Mouse (Mus musculus) heart, embryonic 16.5 days (tissue): ENCODE data around the gene Tfb1m. TPM values are rescaled to one million over a fixed set of nuclear protein-coding genes. Genes with fewer than 3 reads are reported as not detected.

Experiments used
- ATAC-seq: fragments of 200-750 bp; cut with Nextera tagmentation; replicated peaks from 2 replicates; pipeline ENCODE4 v1.8.0; 2017; ENCODE audit warnings: moderate number of reproducible peaks; ENCODE audit not compliant: insufficient read depth, low FRiP score; ENCODE audit errors: extremely low read depth
- H3K27ac ChIP-seq: fragments of 300-500 bp; sonication (generic); 2 replicates; pipeline ENCODE4 v1.5.1; 2014; ENCODE audit warnings: mild to moderate bottlenecking, low read length, control low read depth, moderate library complexity
- H3K27me3 ChIP-seq: fragments of 300-500 bp; sonication (generic); 2 replicates; pipeline ENCODE4 v1.6.1; 2014; ENCODE audit warnings: low read length, mixed read lengths; ENCODE audit not compliant: control insufficient read depth, insufficient read depth
- H3K36me3 ChIP-seq: fragments of 300-500 bp; sonication (generic); 2 replicates; pipeline ENCODE4 v1.6.1; 2014; ENCODE audit not compliant: control insufficient read depth, insufficient read depth
- H3K4me1 ChIP-seq: fragments of 300-500 bp; sonication (generic); 2 replicates; pipeline ENCODE4 v1.6.1; 2014; ENCODE audit warnings: low read length, mixed read lengths; ENCODE audit not compliant: control insufficient read depth, insufficient read depth
- H3K4me2 ChIP-seq: fragments of 300-500 bp; sonication (generic); 2 replicates; pipeline ENCODE4 v1.6.1; 2014; ENCODE audit warnings: low read depth, mild to moderate bottlenecking, control low read depth, low read length
- H3K4me3 ChIP-seq: fragments of 300-500 bp; sonication (generic); 2 replicates; pipeline ENCODE4 v1.5.1; 2014; ENCODE audit warnings: mild to moderate bottlenecking, control low read depth, low read length
- H3K9ac ChIP-seq: fragments of 300-500 bp; sonication (generic); 2 replicates; pipeline ENCODE4 v1.6.1; 2014; ENCODE audit warnings: low read length, control low read depth
- H3K9me3 ChIP-seq: fragments of 300-500 bp; sonication (generic); replicated peaks from 2 replicates; pipeline ENCODE4 v1.6.1; 2016; ENCODE audit warnings: low read length; ENCODE audit not compliant: control insufficient read depth
- WGBS: fragments of 180-500 bp; shearing (Covaris S2); extraction: QIAGEN DNeasy Blood & Tissue Kit; methylation state at CpG from one replicate; pipeline ENCODE4 v1.1.7; 2014; 5-methylcytosine and 5-hydroxymethylcytosine counted together
- polyA plus RNA-seq: library from polyadenylated mRNA; unstranded; fragments of >200 nt; fragmentation: Nextera tagmentation; extraction: Ambion mirVana; gene quantifications from 2 replicates; pipeline ENCODE4 v1.2.1, GENCODE M21; 2015

Tfb1m gene
- polyA plus RNA-seq, 1 experiment from 2014 or later: 15.2 TPM

DNA sequence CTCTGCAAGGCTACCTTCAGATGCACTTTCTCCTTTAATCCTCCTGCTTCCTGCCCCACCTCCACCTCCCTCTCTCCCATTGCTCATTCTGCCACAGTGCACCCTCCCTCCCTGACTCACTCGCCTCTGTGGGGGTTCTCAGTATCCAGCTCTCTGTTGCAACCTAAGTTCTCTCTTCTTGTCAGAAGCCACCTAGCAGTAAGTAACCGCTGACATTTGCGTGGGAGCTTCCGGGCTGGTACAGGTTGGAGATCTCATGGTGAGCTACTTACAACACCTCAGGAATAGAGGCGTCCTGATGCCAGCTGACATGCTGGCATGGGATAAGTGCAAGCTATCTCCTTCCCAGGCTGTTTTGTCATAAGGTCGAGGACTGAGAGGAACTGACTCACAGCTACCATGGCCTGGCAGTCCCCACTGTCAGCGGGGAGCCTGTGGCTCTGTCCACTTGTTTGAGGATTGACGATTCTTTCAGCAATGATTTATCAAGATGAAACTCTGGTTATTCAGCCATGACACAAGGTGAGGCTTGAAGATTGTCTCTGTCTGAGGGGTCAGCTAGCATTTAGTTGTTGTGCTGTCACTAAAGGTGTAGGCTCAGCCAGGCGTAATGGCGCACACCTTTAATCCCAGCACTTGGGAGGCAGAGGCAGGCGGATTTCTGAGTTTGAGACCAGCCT lies 67.2 kb downstream of the Tfb1m start:
- Histone ChIP-seq H3K36me3 (no peaks in the 10 kb centered on the region), H3K4me2 (no peak overlapping the region), H3K9ac (no peak overlapping the region), H3K4me1 (no peaks in the 10 kb centered on the region), H3K27ac (no peak overlapping the region), H3K9me3 (no peaks in the 10 kb centered on the region), H3K4me3 (no peak overlapping the region), H3K27me3 (no peaks in the 10 kb centered on the region)
- WGBS: 79% methylated on average over 11 of the region's 11 CpGs
- no peak for ATAC-seq

GRCm38 (mm10) chr17:3487721-3488601 lies 69.6 kb downstream of the Tfb1m start:
- H3K4me3 ChIP-seq: no peak overlapping the region
- no peaks in the 10 kb centered on the region for H3K4me1 ChIP-seq
- 75% methylated on average over 12 of the region's 12 CpGs for WGBS
- no peaks in the 10 kb centered on the region for H3K9me3 ChIP-seq
- H3K27me3 ChIP-seq: no peaks in the 10 kb centered on the region
- no peak overlapping the region for H3K9ac ChIP-seq
- ATAC-seq: no peak
- no peak overlapping the region for H3K27ac ChIP-seq
- no peak overlapping the region for H3K4me2 ChIP-seq
- no peaks in the 10 kb centered on the region for H3K36me3 ChIP-seq

DNA sequence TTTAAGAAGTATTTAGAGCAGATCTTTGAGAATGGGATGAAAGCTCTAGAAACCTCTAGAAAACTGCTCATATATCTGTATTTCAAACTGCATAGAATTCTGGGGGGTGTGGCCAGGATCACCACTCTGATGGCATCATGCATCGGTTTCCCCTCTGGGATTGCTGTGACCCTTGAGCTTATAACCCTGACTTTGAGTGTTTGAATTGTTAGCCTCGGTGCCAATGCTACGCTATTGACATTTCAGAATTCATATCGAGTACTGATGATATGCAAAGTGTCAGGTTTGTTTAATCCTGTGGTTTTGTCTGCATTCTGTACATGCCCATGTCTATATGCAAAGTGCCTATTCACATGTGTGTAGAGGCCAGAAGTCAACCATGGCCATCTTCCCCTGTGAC lies 70.4 kb downstream of the Tfb1m start:
- Histone ChIP-seq H3K27me3 (no peaks in the 10 kb centered on the region), H3K4me3 (no peak overlapping the region), H3K9ac (no peak overlapping the region), H3K9me3 (no peaks in the 10 kb centered on the region), H3K4me1 (no peaks in the 10 kb centered on the region), H3K4me2 (no peak overlapping the region), H3K27ac (no peak overlapping the region), H3K36me3 (no peaks in the 10 kb centered on the region)
- 89% methylated on average over 4 of the region's 4 CpGs for WGBS
- no peak for ATAC-seq

GRCm38 (mm10) chr17:3485851-3486250 lies 71.7 kb downstream of the Tfb1m start:
- Histone ChIP-seq H3K4me1 (no peaks in the 10 kb centered on the region), H3K27ac (no peak overlapping the region), H3K4me2 (no peak overlapping the region), H3K9me3 (no peaks in the 10 kb centered on the region), H3K27me3 (no peaks in the 10 kb centered on the region), H3K36me3 (no peaks in the 10 kb centered on the region), H3K9ac (no peak overlapping the region), H3K4me3 (no peak overlapping the region)
- ATAC-seq: no peak
- 74% methylated on average over 7 of the region's 7 CpGs for WGBS

DNA sequence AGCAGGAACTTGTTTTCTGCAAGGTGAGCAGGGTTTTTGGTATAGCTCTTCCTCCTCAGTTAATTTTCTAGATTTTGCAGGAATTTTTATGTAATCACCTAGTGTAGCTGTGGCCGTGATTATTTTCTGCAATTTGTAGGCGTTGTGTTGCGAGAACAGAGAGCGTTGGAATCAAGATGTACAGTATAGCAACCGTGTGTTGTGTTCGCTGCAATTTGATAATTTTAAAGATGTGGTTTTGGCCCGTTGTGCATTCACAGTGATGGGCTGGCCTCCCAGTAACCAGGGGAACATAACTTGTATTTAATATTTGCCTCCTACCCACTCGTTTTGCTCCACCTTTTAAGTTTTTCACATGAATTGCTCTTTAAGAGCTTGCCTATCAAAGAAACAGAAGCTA lies 74.5 kb downstream of the Tfb1m start:
- H3K4me2 ChIP-seq: no peak overlapping the region
- H3K4me1 ChIP-seq: no peaks in the 10 kb centered on the region
- H3K36me3 ChIP-seq: no peaks in the 10 kb centered on the region
- no peak overlapping the region for H3K9ac ChIP-seq
- no peaks in the 10 kb centered on the region for H3K9me3 ChIP-seq
- H3K4me3 ChIP-seq: no peak overlapping the region
- no peak overlapping the region for H3K27ac ChIP-seq
- H3K27me3 ChIP-seq: no peaks in the 10 kb centered on the region
- no peak for ATAC-seq
- WGBS: 82% methylated on average over 8 of the region's 8 CpGs

- 58% methylated on average over 7 of the region's 7 CpGs for WGBS
- no peaks in the 10 kb centered on the region for H3K27me3 ChIP-seq
- no peak for ATAC-seq
Observed at GRCm38 (mm10) chr17:3481576-3482575, 75.7 kb downstream of the Tfb1m start.

GRCm38 (mm10) chr17:3476546-3476945 lies 81.0 kb downstream of the Tfb1m start:
- no peak overlapping the region for H3K4me3 ChIP-seq
- no peaks in the 10 kb centered on the region for H3K27me3 ChIP-seq
- no peaks in the 10 kb centered on the region for H3K9me3 ChIP-seq
- no peak for ATAC-seq
- H3K27ac ChIP-seq: no peak overlapping the region
- H3K36me3 ChIP-seq: no peaks in the 10 kb centered on the region
- H3K4me1 ChIP-seq: no peaks in the 10 kb centered on the region
- 46% methylated on average over 2 of the region's 2 CpGs for WGBS
- no peak overlapping the region for H3K9ac ChIP-seq
- H3K4me2 ChIP-seq: no peak overlapping the region

More at GRCm38 (mm10) chr17:3481576-3482575, 75.7 kb downstream of the Tfb1m start:
- no peak overlapping the region for H3K27ac ChIP-seq
- no peaks in the 10 kb centered on the region for H3K36me3 ChIP-seq
- no peaks in the 10 kb centered on the region for H3K9me3 ChIP-seq
- H3K4me1 ChIP-seq: no peaks in the 10 kb centered on the region
- H3K9ac ChIP-seq: no peak overlapping the region
- H3K4me2 ChIP-seq: no peak overlapping the region
- H3K4me3 ChIP-seq: no peak overlapping the region

- WGBS: 86% methylated on average over 6 of the region's 6 CpGs
- no peak overlapping the region for H3K4me2 ChIP-seq
- ATAC-seq: no peak
Observed at GRCm38 (mm10) chr17:3472018-3472417, 85.6 kb downstream of the Tfb1m start.

More at GRCm38 (mm10) chr17:3472018-3472417, 85.6 kb downstream of the Tfb1m start:
- Histone ChIP-seq H3K4me1 (no peaks in the 10 kb centered on the region), H3K9ac (no peak overlapping the region), H3K27ac (no peak overlapping the region), H3K27me3 (no peaks in the 10 kb centered on the region), H3K9me3 (no peaks in the 10 kb centered on the region), H3K4me3 (no peak overlapping the region), H3K36me3 (no peaks in the 10 kb centered on the region)
